Mouse (Mus musculus): ENCODE measurements around the gene Abca7.

The Abca7 gene

DNA sequence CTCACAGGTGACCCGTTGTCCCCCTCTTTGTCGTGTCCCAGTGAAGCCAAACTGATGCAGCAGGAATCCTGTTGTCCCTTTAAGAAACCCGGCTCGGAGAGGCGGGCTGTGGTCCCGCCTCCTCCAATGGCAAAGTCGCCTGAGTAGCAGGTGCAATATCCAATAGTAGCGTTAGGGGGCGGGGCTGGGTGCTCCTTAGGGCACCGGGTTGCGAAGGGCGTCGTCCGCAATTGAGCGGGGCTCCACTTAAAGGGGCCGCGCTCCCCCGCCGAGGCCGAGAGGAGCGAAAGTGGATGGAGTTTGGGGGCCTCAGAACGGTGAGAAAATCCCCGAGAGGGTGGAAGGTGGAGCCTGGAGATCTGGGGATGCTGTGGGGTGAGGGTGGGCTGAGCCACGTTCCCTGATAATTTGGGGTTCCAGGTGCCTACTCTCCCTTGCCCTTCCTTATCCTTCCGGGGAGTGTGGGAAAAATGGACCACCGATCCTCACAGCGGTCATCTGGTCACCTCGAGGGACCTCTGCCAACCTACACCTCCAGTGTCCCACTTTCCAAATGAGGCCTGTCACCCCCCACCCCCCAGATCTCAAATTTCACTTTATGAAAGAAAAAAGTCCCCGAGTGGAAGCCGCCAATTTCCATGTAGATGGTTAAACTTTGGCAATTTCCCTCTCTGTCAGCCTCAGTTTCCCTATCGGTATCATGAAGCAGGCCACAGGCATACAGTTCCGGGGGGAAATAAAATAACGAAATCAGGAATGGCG lies at the start of gene Abca7:
Abca7 (plus strand) TSS at position 223 of the 762 bp plus-strand sequence.
- in situ Hi-C loops (cut with MboI; ENCODE audit: unreplicated experiment in 2 of 2): no loop called here

DNA sequence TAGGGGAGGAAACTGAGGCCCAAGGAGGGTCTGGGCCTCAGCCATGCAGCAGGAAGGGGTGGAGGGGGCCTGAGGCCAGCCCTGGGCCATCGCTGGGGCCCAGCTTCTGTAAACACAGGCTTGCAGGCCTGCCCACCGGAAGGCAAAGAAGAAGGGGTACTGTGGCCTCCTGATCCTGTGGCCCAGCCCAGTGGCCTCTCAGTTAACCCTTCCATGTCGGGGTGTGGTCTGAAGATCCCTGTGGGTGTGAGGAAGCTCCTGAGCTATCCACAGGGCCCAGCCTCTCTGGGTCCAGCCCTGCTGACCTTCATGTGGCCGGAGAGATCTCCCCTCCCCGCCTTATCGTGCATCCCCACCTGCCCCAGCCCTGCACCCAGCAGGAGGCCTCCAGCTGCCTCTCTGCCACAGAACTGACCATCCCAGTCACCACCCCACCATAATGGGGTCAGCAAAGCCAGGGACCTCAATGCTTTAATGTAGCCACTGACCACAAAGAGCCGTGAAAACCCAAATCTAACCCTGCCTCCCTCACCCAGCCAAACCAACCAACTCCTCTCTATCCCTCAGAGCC lies 49.5 kb upstream of the Abca7 start:
- in situ Hi-C loops (cut with MboI; ENCODE audit: unreplicated experiment in 2 of 2): no loop called here

DNA sequence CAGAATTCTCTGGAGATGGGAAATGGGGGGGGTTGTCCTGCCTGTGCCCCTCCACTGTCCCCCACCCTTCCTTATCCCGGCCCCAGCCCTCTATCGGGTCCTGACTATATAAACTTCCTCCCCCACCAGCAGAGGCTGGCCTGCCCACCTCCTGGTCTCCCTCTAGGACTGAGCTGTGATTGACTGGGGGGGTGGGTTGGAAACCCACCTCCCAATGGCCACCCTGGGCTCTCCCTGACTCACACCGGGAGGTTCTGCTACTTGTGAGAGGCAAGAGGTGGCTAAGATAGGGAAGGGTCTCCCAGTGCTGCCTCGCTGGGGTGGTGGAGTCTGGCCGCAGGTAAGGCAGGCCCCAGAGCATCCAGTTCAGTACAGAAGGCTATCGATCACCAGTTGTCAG lies 48.8 kb upstream of the Abca7 start:
- in situ Hi-C loops (cut with MboI; ENCODE audit: unreplicated experiment in 2 of 2): no loop called here

DNA sequence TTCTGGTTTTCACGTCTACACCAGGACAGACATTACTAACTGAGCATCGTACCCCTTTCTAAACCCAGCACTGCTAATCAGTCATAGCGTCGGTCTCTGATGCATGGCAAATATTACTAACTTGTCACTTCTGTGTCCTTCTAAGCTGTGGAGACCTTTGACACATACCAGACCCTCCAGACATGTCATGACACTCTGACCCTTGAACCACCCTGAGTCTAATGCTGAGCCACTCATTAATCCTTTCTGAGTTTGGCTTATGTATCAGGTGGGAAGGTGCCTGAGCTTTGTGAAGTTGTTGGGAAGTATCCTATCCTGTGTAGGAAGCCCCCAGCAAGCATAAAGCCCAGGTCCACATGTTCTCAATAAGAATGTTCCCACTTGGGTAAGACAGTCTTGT lies 46.4 kb upstream of the Abca7 start:
- in situ Hi-C loops (cut with MboI; ENCODE audit: unreplicated experiment in 2 of 2): loop anchor here (5.0 to 25.0 kb wide), 2 partner anchors 118 to 312 kb away; partner anchors contain the start of genes Dazap1 (in 1 of the 2) and Gamt (in 1 of the 2)

DNA sequence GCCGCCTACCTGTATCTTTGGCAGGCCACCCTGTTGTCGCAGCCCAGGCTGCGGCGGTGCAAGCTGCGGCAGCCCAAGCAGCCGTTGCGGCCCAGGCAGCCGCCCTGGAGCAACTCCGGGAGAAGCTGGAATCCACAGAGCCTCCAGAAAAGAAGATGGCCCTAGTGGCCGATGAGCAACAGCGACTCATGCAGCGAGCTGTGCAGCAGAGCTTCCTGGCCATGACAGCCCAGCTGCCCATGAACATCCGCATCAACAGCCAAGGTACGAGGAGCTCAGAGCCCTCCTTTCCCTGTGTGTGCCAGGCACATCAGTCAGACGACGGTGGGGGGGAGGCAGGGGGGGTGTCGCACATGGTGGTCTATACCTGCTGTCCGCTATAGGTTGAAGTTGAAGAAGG lies 45.6 kb upstream of the Abca7 start:
- in situ Hi-C loops (cut with MboI; ENCODE audit: unreplicated experiment in 2 of 2): loop anchor here (5.0 to 25.0 kb wide), 2 partner anchors 118 to 312 kb away; partner anchors contain the start of genes Dazap1 (in 1 of the 2) and Gamt (in 1 of the 2)

DNA sequence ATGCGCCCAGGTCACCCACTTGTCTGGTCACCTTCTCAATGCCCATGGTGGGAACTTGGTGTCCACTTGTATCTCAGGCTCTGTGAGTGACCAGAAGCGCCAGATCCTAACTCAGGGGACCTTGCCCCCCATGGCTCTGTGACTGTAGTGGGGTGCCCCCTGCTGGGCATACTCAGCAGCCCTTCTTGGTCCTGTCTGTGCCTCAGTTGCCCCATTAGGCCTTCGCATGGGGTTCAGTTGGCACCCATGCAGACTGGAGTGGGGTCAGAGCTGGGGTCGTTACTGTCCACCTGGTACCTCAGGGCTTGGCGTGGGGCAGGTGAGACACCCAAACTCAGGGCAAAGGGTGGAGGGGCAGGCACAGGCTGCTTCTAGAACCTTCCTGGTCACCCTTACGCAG lies 42.3 kb upstream of the Abca7 start:
- in situ Hi-C loops (cut with MboI; ENCODE audit: unreplicated experiment in 2 of 2): loop anchor here (5.0 to 25.0 kb wide), 2 partner anchors 122 to 308 kb away; partner anchors contain the start of genes Dazap1 (in 1 of the 2) and Gamt (in 1 of the 2)

DNA sequence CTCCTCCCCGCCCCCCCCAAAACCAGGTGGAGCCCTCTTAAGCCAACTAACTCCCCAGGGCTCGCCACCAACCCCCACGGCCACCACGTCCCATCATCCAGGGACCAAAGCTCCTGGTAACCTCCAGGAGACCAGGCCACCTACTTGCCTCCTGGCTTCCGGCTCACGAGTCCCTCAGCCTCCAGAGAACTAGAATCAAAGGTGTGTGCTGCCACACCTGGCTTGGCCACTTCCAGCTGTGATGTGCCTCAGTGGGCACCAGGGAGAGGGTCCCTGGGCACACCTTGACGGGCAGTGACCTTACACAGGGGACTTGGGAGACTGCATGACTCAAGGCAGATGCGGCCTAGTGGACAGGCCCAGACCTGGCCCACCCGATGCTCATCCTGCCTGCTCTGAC lies 40.6 kb upstream of the Abca7 start:
- in situ Hi-C loops (cut with MboI; ENCODE audit: unreplicated experiment in 2 of 2): loop anchor here (5.0 to 25.0 kb wide), 4 partner anchors 33 to 307 kb away; partner anchors contain the start of genes R3hdm4 (in 2 of the 2), Cfd (in 1 of the 2), Dazap1 (in 1 of the 2) and Gamt (in 1 of the 2)

DNA sequence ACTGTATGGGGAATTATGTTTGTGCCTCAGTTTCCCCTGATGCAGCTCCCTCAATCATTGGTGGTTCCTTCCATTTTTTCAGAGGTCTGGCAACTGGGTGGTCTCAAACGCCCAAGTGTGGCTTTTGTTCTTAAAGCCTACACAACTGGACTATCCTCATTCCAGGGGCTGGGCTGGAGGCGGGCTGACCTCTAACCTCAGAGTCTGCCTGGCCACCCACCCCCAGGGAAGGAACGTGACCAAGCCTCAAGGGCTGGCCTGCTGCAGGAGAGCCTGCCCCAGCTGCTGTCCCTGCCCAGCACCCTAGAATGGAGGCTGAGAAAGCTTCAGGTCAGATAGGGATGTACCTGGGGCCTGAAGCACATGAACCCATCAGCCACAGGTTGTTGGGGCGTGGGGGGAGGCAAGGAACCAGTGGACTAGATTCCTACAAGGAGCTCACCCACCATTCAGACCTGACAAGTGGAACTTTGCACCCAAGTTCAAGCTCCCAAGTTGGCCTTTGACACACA lies 39.6 kb upstream of the Abca7 start:
- in situ Hi-C loops (cut with MboI; ENCODE audit: unreplicated experiment in 2 of 2): loop anchor here (5.0 to 25.0 kb wide), 4 partner anchors 34 to 306 kb away; partner anchors contain the start of genes R3hdm4 (in 2 of the 2), Cfd (in 1 of the 2), Dazap1 (in 1 of the 2) and Gamt (in 1 of the 2)

DNA sequence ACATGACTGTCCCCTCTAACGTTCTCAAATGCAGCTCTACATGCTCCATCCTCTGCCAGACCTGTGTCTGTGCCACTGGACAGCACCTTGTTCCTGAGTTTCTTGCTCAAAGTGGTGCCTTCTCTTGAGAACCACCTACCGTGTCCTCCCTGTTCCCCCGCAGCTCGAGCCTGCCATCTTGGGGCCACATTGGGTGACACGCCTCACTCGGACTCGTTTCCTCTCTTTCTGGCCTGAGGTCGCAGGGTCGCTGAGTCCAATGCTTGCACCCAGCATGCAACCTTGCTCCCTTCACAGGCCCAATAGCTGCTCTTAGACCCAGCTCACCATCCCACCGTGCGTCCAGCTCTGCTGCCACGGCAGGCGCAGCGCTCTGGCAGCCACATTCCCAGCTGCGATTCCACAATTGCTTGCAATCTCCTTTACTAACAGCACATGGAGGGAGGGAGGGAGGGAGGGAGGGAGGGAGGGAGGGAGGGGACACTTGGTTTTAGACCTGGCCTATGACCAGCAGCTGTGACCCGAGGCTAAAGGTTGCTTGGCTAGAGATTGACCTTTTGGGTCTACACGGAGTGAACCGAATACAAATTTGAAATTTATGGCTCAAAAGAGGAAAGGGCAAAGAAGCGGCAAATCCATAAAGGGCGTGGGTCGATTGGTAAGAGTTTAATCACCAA lies 38.0 kb upstream of the Abca7 start:
- in situ Hi-C loops (cut with MboI; ENCODE audit: unreplicated experiment in 2 of 2): loop anchor here (5.0 to 25.0 kb wide), 4 partner anchors 36 to 304 kb away; partner anchors contain the start of genes R3hdm4 (in 2 of the 2), Cfd (in 1 of the 2), Dazap1 (in 1 of the 2) and Gamt (in 1 of the 2)

DNA sequence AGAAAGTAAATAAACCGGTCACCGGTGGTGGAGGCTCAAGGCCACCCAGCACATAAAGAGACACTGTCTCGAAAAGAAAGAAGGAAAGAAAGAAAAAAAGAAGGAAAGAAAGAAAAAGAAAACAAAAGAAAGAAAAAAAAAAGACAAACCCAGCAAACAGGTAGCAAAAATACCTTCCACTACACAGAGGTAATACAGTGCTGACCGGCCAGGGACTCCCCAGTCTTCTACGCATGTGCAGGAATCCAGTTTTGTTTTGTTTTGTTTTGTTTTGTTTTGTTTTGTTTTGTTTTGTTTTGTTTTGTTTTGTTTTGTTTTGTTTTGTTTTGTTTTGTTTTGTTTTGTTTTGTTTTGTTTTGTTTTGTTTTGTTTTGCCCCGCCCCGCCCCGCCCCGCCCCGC lies 36.9 kb upstream of the Abca7 start:
- in situ Hi-C loops (cut with MboI; ENCODE audit: unreplicated experiment in 2 of 2): loop anchor here (5.0 to 25.0 kb wide), 4 partner anchors 37 to 303 kb away; partner anchors contain the start of genes R3hdm4 (in 2 of the 2), Cfd (in 1 of the 2), Dazap1 (in 1 of the 2) and Gamt (in 1 of the 2)

DNA sequence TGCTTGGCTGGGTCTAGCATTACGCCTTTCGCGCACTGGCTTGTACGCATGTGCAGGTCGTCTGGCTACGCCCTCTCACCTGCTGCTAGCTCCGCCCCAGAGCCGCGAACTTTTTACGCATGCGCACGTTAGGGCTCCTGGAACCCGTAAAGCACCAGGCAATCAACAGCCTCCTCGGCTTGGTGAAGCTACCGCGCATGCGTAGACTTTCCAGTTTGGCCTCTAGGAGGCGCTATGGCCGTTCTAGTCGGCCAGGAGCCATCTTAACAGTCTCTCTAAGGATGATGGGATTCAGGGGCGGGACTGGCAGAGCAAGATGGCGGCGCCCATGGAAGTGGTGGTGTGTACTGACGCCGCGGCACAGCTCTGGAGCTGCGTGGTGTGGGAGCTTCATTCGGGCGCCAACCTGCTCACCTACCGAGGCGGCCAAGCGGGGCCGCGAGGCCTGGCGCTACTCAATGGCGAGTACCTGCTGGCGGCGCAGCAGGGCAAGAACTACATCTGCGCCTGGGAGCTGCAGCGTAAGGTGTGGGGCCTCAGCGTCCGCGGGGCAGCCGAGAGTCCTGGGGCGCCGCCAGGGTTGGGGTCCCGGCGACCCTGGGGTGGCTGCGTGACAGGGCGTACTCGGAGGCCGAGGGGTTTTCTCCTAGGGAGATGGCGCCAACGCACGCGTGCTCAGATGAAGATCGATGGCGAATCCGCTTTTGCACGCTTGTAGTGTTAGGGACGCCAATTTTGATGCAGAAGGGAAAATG lies 36.3 kb upstream of the Abca7 start, which contains the start of gene Wdr18:
Wdr18 (plus strand) TSS at position 306 of the 755 bp plus-strand sequence.
- in situ Hi-C loops (cut with MboI; ENCODE audit: unreplicated experiment in 2 of 2): loop anchor here (5.0 to 25.0 kb wide), 5 partner anchors 38 to 302 kb away; partner anchors contain the start of genes R3hdm4 (in 2 of the 2), Cbarp (in 1 of the 2), Cfd (in 1 of the 2) and Dazap1 (in 1 of the 2)

DNA sequence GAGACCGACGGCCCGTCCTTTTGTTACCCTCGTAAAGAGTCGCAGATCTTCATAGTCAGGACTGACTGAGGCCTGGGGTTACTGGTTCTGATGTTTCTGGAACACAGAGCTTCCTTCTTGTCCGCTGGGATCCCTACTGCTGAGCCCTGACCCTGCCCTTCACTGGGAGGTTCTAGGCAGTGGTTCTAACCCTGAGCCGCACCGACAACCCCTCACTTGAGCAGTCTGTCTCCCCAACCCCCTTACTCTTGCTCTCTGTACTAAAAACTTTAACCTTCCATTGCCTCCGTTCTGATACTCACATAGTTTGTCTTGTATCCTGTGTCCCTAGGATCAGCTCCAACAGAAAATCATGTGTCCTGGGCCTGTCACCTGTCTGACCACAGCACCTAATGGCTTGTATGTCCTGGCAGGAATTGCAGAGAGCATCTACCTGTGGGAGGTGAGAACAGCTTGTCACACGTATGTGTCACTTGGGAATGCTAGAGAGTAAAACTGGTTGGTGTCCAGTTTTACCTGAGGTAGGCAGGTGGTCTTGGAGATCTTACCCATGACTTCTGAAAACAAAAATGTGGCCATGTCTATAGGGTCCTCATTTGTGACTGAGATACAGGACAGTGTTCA lies 35.5 kb upstream of the Abca7 start:
- in situ Hi-C loops (cut with MboI; ENCODE audit: unreplicated experiment in 2 of 2): loop anchor here in 1 of 2 experiments (5.0 to 25.0 kb wide), 2 partner anchors 182 to 302 kb away; partner anchors contain the start of genes Cbarp, Dazap1 and Gamt

DNA sequence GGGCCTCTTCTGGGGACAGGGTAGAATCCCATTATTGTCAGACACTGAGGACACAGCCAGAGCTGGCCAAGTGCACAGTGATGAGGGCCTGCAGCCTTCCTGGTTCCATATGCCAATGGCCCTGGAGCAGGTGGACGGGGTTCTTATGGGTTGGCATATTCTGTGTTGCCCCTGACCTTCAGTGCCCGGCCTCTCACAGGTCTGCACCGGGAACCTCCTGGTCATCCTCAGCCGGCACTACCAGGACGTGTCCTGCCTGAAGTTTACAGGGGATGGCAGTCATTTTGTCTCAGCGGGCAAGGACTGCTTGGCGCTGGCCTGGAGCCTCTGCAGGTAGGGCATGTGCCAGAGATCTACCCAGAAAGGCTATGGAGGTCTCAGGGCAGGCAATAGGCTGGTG lies 31.6 kb upstream of the Abca7 start:
- in situ Hi-C loops (cut with MboI; ENCODE audit: unreplicated experiment in 2 of 2): loop anchor here (5.0 to 25.0 kb wide), 3 partner anchors 82 to 298 kb away; partner anchors contain the start of genes Cbarp (in 1 of the 2), Dazap1 (in 1 of the 2) and Gamt (in 1 of the 2)

DNA sequence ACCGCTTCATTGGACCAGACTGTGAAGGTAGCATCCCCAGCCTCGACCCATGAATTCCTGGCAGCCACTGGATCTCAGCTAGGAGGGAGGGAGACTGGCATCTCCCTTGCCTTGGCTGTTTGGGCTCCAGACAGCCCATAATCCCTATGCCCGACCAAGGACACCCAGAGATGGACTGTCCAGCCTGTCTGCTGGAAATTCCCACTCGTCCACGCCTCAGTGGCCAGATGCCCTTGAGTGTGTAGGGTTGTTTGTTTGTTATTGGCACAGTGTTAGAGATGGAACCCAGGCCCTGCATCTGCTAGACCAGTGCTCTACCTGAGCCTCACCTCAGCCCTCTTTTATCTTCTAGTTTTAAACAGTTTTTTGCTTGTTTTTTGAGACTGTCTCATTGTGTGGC lies 31.0 kb upstream of the Abca7 start:
- in situ Hi-C loops (cut with MboI; ENCODE audit: unreplicated experiment in 2 of 2): loop anchor here (5.0 to 25.0 kb wide), 2 partner anchors 83 to 297 kb away; partner anchors contain the start of genes Dazap1 (in 1 of the 2) and Gamt (in 1 of the 2)

DNA sequence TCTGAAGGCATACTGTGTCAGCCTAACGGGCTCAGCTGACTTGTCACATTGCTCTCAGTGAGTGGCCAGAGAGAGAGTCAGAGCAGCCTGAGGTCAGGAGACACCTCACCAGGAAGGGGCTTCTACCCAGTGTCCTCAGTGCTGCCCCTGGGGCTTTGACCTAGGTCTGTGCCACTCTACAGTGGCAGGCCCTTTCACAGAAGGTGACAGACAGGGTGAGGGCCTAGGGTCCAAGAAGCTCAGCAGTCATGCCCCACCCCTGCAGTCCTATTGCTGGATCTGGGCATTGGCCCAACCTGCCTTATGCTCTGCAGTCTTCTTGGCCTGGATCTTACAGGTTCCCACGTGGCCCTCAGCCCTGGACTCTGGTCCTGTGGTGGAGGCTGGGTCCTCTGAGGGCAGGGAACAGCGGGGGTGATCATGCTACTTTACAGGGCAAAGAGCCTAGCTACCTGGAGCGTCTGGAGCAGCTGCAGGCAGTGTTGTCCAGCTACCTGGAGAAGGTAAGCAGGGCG lies 29.4 kb upstream of the Abca7 start:
- in situ Hi-C loops (cut with MboI; ENCODE audit: unreplicated experiment in 2 of 2): loop anchor here (5.0 to 25.0 kb wide), 2 partner anchors 85 to 295 kb away; partner anchors contain the start of genes Dazap1 (in 1 of the 2) and Gamt (in 1 of the 2)

DNA sequence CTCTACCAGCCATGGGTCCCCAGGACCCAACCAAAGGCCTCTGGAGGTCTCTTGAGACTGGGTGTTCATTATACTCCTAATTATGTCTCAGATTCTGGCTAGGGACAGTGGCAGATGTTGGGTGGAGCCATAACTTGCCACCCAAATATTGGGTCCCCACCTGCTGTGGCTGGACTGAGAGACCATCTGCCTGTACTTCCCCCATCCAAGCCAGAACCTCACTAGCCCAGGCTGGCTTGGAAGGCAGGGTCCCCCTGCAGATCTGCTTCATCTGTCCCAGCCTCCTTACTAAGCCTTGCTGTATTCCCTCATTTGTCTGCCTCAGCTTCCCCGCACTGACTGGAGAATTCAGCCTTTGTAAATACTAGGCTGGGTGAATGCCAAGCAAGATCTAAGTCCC lies 28.1 kb upstream of the Abca7 start:
- in situ Hi-C loops (cut with MboI; ENCODE audit: unreplicated experiment in 2 of 2): loop anchor here (5.0 to 25.0 kb wide), 2 partner anchors 86 to 294 kb away; partner anchors contain the start of genes Dazap1 (in 1 of the 2) and Gamt (in 1 of the 2)

DNA sequence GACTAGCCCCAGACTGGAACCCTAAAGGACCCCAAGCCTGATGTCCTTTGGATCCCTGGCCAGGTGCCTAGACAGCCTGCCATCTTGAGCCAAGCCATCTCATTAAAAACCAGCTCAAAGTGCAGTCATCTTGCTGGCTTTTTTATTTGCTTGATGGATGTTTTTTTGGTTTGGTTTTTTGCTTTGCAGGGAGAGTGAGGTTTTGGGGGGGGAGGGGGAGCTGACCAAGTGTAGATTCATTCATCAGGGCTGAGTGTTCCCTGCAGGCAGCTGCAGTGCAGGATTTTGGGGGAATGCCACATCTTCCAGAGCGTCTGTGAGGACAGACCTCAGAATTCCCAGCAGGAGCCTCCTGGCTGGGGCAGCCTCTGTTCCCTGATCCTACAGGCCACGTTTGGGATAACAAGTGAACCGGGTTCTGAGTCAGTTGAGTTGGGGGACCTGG lies 27.1 kb upstream of the Abca7 start:
- in situ Hi-C loops (cut with MboI; ENCODE audit: unreplicated experiment in 2 of 2): loop anchor here (5.0 to 25.0 kb wide), 2 partner anchors 87 to 293 kb away; partner anchors contain the start of genes Dazap1 (in 1 of the 2) and Gamt (in 1 of the 2)

Data from v-Abl transformed pro-B cells (cell line).